ENCODE assay signal across 8 mouse cellular contexts in the genomic region with DNA sequence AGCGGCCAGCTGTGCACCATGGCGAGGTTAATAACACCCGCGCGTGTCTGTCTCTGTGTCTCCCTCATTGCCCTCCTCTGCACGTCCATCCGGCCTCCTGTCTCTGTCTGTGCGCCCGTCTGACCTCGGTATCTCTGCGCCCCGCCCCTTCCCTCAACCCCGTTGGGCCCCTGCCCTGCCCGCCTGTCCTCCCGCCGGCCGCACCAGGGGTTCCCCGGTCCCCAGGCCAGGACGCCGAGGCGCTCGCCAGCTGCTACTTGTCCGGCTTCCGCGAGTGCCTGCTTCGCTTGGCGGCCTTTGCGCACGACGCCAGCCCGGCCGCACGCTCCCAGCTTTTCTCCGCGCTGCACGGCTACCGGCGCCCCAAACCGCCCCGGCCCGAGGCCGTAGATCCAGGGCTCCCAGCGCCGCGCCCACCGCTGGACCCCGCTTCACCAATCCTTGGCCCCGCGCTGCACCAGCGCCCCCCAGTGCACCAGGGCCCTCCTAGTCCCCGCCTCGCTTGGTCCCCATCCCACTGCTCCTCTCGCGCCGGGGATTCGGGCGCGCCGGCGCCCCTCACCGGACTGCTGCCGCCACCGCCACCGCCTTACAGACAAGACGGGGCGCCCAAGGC. TPM values are rescaled to one million over a fixed set of nuclear protein-coding genes. Genes with fewer than 3 reads are reported as not detected.
DNase-seq lines count a peak whose midpoint lies in the region; ATAC-seq and TF ChIP-seq lines count a peak whose summit lies in the region.

Gene 9130213A22Rik (minus strand): TSS at position 254 of the 616 bp plus-strand sequence.

- TF ChIP-seq CTCF in lung, postnatal 0 days (IDR thresholded peaks at IDR 0.05) = peak; percentile 83

- H3K4me2 ChIP-seq in forebrain, embryonic 16.5 days (ENCODE audit: low read length) = peak within 1 kb of the TSS; percentile 76
- H3K4me2 ChIP-seq in lung, postnatal 0 days (replicated peaks; ENCODE audit: low read depth, low read length) = peak within 1 kb of the TSS; percentile 77

- no peaks in the 10 kb centered on the region for H3K9me3 ChIP-seq in forebrain, embryonic 16.5 days (ENCODE audit: control insufficient read depth, low read length)
- no peaks in the 10 kb centered on the region for H3K9me3 ChIP-seq in lung, postnatal 0 days (ENCODE audit: low read length)

- peaks cover 36% of the 10 kb centered on the region for H3K4me1 ChIP-seq in forebrain, embryonic 16.5 days (replicated peaks; ENCODE audit: control insufficient read depth, insufficient read depth, low read length)
- H3K4me1 ChIP-seq in lung, postnatal 0 days (ENCODE audit: insufficient read depth, low read depth, low read length) = peaks cover 23% of the 10 kb centered on the region; the same call in 1 of the 2 replicates

- ATAC-seq in forebrain, embryonic 16.5 days = peak; percentile 66
- ATAC-seq in lung, postnatal 0 days = peak; percentile 62

- peak within 1 kb of the TSS; percentile 71 for H3K27ac ChIP-seq in forebrain, embryonic 16.5 days (ENCODE audit: low read length)
- H3K27ac ChIP-seq in lung, postnatal 0 days (ENCODE audit: low read length) = peak within 1 kb of the TSS; percentile 87

- intact Hi-C loops in heart, postnatal 36 days (cut with DNase I) = loop anchor here (1.0 kb wide), 1 partner anchor 30 kb away; no protein-coding TSS in a partner anchor

- H3K27me3 ChIP-seq in forebrain, embryonic 16.5 days (replicated peaks; ENCODE audit: control insufficient read depth, insufficient read depth, low read length) = peaks cover 3% of the 10 kb centered on the region; the same call in 1 of the 2 replicates
- no peaks in the 10 kb centered on the region for H3K27me3 ChIP-seq in lung, postnatal 0 days (replicated peaks; ENCODE audit: insufficient read depth, low read length)

- H3K36me3 ChIP-seq in forebrain, embryonic 16.5 days (ENCODE audit: control insufficient read depth, insufficient read depth) = no peaks in the 10 kb centered on the region
- no peaks in the 10 kb centered on the region for H3K36me3 ChIP-seq in lung, postnatal 0 days (ENCODE audit: insufficient read depth, low read length)

- H3K4me3 ChIP-seq in forebrain, embryonic 16.5 days (replicated peaks; ENCODE audit: low read length) = peak within 1 kb of the TSS; percentile 80
- peak within 1 kb of the TSS; percentile 54 for H3K4me3 ChIP-seq in lung, postnatal 0 days (ENCODE audit: low read depth, low read length)

- DNase-seq in ES-CJ7 (ENCODE audit: low read depth, low spot score) = peak; percentile 84
- peak; percentile 66 for DNase-seq in c-Kit-positive CD71-positive TER-119-negative erythroid progenitor cells, embryonic 14.5 days (ENCODE audit: low read depth)
- peak; percentile 87 to 94 for DNase-seq in heart, postnatal 36 days
- DNase-seq in layer of hippocampus, adult 9-10 months (ENCODE audit: low spot score) = peak; percentile 80
- peak; percentile 93 for DNase-seq in lung, postnatal 0 days (ENCODE audit: low spot score)
- peak; percentile 85 for DNase-seq in ovary, postnatal 14 days (ENCODE audit: low spot score)
- peak; percentile 84 for DNase-seq in thymus, postnatal 25 days

- under 1% methylated on average over 64 of the region's 66 CpGs for WGBS in forebrain, embryonic 16.5 days
- under 1% methylated on average over 59 of the region's 66 CpGs for WGBS in lung, postnatal 0 days

- H3K9ac ChIP-seq in forebrain, embryonic 16.5 days (replicated peaks; ENCODE audit: low read depth, low read length) = peak within 1 kb of the TSS; percentile 74
- H3K9ac ChIP-seq in lung, postnatal 0 days (replicated peaks; ENCODE audit: low read depth) = peak within 1 kb of the TSS; percentile 48

- no peak for TF ChIP-seq EP300 in lung, postnatal 0 days (IDR thresholded peaks at IDR 0.05)

RNA-seq across cellular contexts. Expression of gene 9130213A22Rik, which starts in this region (rescaled TPM):
- polyA plus RNA-seq in forebrain, embryonic 16.5 days (2015; fragmentation: Nextera tagmentation; extraction: Ambion mirVana) = 0.39 and 0.71 TPM in 2 replicates
- under 1 TPM in 1 of 2 experiments, not detected in 1; 0.22 TPM for total RNA-seq in heart, postnatal 36 days (2021)
- 0.42 and 0.50 TPM in 2 replicates for polyA plus RNA-seq in lung, postnatal 0 days (2015; fragmentation: Nextera tagmentation; extraction: Ambion mirVana)

Comparison
In these comparisons a context has a peak if more than half of its experiments do, and no peak if none do; other contexts are left out.
1. Peak in every context shown above with its lines: DNase-seq, ATAC-seq, H3K4me3 ChIP-seq and H3K27ac ChIP-seq.
2. Peak in ATAC-seq, H3K4me3 ChIP-seq, H3K27ac ChIP-seq, H3K9ac ChIP-seq and H3K4me2 ChIP-seq in forebrain, embryonic 16.5 days; RNA of the gene not detected or under 1 TPM.
3. Peak in DNase-seq in heart, postnatal 36 days; RNA of the gene not detected or under 1 TPM.
4. Peak in DNase-seq, ATAC-seq, H3K4me3 ChIP-seq, H3K27ac ChIP-seq, H3K9ac ChIP-seq and H3K4me2 ChIP-seq in lung, postnatal 0 days; RNA of the gene not detected or under 1 TPM.